Mouse (Mus musculus) forebrain, embryonic 12.5 days (tissue): ENCODE data around the gene Ccdc63. TPM values are rescaled to one million over a fixed set of nuclear protein-coding genes. Genes with fewer than 3 reads are reported as not detected.

ENCODE experiments used
- ATAC-seq: fragments of 200-750 bp; cut with Nextera tagmentation; 2 replicates; pipeline ENCODE4 v1.8.0; 2017; ENCODE audit warnings: moderate TSS enrichment; ENCODE audit not compliant: low FRiP score
- H3K27ac ChIP-seq: fragments of 300-500 bp; sonication (generic); 2 replicates; pipeline ENCODE4 v1.5.1; 2016; ENCODE audit warnings: mild to moderate bottlenecking
- H3K27me3 ChIP-seq: fragments of 300-500 bp; sonication (generic); 2 replicates; pipeline ENCODE4 v1.6.1; 2016; ENCODE audit warnings: mild to moderate bottlenecking
- H3K36me3 ChIP-seq: fragments of 300-500 bp; sonication (generic); replicated peaks from 2 replicates; pipeline ENCODE4 v1.6.1; 2016; ENCODE audit warnings: mild to moderate bottlenecking
- H3K4me1 ChIP-seq: fragments of 300-500 bp; sonication (generic); 2 replicates; pipeline ENCODE4 v1.6.1; 2016
- H3K4me2 ChIP-seq: fragments of 300-500 bp; sonication (generic); 2 replicates; pipeline ENCODE4 v1.6.1; 2016; ENCODE audit warnings: mild to moderate bottlenecking, moderate library complexity
- H3K4me3 ChIP-seq: fragments of 300-500 bp; sonication (generic); replicated peaks from 2 replicates; pipeline ENCODE4 v1.5.1; 2016; ENCODE audit warnings: mild to moderate bottlenecking
- H3K9ac ChIP-seq: fragments of 300-500 bp; sonication (generic); 2 replicates; pipeline ENCODE4 v1.6.1; 2016; ENCODE audit warnings: mild to moderate bottlenecking
- H3K9me3 ChIP-seq: fragments of 300-500 bp; sonication (generic); 2 replicates; pipeline ENCODE4 v1.6.1; 2016
- WGBS: fragments of 180-500 bp; shearing (Covaris S2); methylation state at CpG from one replicate; pipeline ENCODE4 v1.1.7; 2016; 5-methylcytosine and 5-hydroxymethylcytosine counted together
- polyA plus RNA-seq: library from polyadenylated mRNA; unstranded; fragments of >200 nt; fragmentation: Nextera tagmentation; extraction: Ambion mirVana; gene quantifications from 2 replicates; pipeline ENCODE4 v1.2.1, GENCODE M21; 2016

Gene Ccdc63
- polyA plus RNA-seq, 1 experiment from 2014 or later, result not detected

GRCm38 (mm10) chr5:122132167-122133049, 8.2 kb downstream of the Ccdc63 start:
- H3K27me3 ChIP-seq, result peaks cover 33% of the 10 kb centered on the region
- peaks cover 18% of the 10 kb centered on the region for H3K4me1 ChIP-seq
- no peak overlapping the region for H3K27ac ChIP-seq
- H3K9me3 ChIP-seq, result no peaks in the 10 kb centered on the region
- peak overlapping the region; percentile 54 for H3K9ac ChIP-seq
- peak overlapping the region; percentile 68 for H3K4me2 ChIP-seq
- WGBS, result 28% methylated on average over 26 of the region's 26 CpGs
- ATAC-seq, result no peak
- peak overlapping the region; percentile 40 for H3K4me3 ChIP-seq
- no peaks in the 10 kb centered on the region for H3K36me3 ChIP-seq

GRCm38 (mm10) chr5:122131076-122132051, 9.3 kb downstream of the Ccdc63 start:
- Histone ChIP-seq H3K27me3 (peaks cover 33% of the 10 kb centered on the region), H3K4me3 (peak overlapping the region; percentile 40), H3K9me3 (no peaks in the 10 kb centered on the region), H3K36me3 (no peaks in the 10 kb centered on the region), H3K9ac (peak overlapping the region; percentile 54), H3K4me2 (peak overlapping the region; percentile 68), H3K4me1 (peaks cover 18% of the 10 kb centered on the region), H3K27ac (no peak overlapping the region)
- ATAC-seq, result peak; percentile 46; the same call in 1 of the 2 replicates
- WGBS, result 10% methylated on average over 34 of the region's 34 CpGs

- no peak overlapping the region for H3K4me2 ChIP-seq
- H3K27me3 ChIP-seq, result peaks cover 33% of the 10 kb centered on the region
- WGBS, result 81% methylated on average over 11 of the region's 11 CpGs
- ATAC-seq, result no peak
- no peaks in the 10 kb centered on the region for H3K36me3 ChIP-seq
- no peak overlapping the region for H3K27ac ChIP-seq
- peaks cover 18% of the 10 kb centered on the region for H3K4me1 ChIP-seq
- H3K4me3 ChIP-seq, result no peak overlapping the region
- no peaks in the 10 kb centered on the region for H3K9me3 ChIP-seq
- H3K9ac ChIP-seq, result no peak overlapping the region
Observed at GRCm38 (mm10) chr5:122130341-122130998, 10.2 kb downstream of the Ccdc63 start.

GRCm38 (mm10) chr5:122129068-122129655, 11.5 kb downstream of the Ccdc63 start:
- H3K4me2 ChIP-seq, result no peak overlapping the region
- no peak overlapping the region for H3K9ac ChIP-seq
- no peak overlapping the region for H3K4me3 ChIP-seq
- peak; percentile 39; the same call in 1 of the 2 replicates for ATAC-seq
- H3K27ac ChIP-seq, result no peak overlapping the region
- 27% methylated on average over 16 of the region's 16 CpGs for WGBS
- peaks cover 33% of the 10 kb centered on the region for H3K27me3 ChIP-seq
- H3K36me3 ChIP-seq, result no peaks in the 10 kb centered on the region
- H3K4me1 ChIP-seq, result peaks cover 18% of the 10 kb centered on the region
- H3K9me3 ChIP-seq, result no peaks in the 10 kb centered on the region

GRCm38 (mm10) chr5:122125211-122125760, 15.3 kb downstream of the Ccdc63 start:
- WGBS, result 87% methylated on average over 8 of the region's 8 CpGs
- H3K27me3 ChIP-seq, result peaks cover 6% of the 10 kb centered on the region; the same call in 1 of the 2 replicates
- no peaks in the 10 kb centered on the region for H3K9me3 ChIP-seq
- no peak for ATAC-seq
- no peak overlapping the region for H3K9ac ChIP-seq
- H3K27ac ChIP-seq, result no peak overlapping the region
- no peaks in the 10 kb centered on the region for H3K36me3 ChIP-seq
- no peak overlapping the region for H3K4me2 ChIP-seq
- 0 out of 2 replicates have a peak, but pooled peaks cover 3% of the 10 kb centered on the region for H3K4me1 ChIP-seq
- H3K4me3 ChIP-seq, result no peak overlapping the region

- H3K4me1 ChIP-seq, result no peaks in the 10 kb centered on the region
- no peaks in the 10 kb centered on the region for H3K36me3 ChIP-seq
- H3K9ac ChIP-seq, result no peak overlapping the region
- 0 out of 2 replicates have a peak, but pooled peaks cover 9% of the 10 kb centered on the region for H3K27me3 ChIP-seq
- no peak for ATAC-seq
- no peak overlapping the region for H3K27ac ChIP-seq
- H3K4me2 ChIP-seq, result no peak overlapping the region
- WGBS, result 82% methylated on average over 6 of the region's 6 CpGs
- H3K4me3 ChIP-seq, result no peak overlapping the region
- 0 out of 2 replicates have a peak, but pooled peaks cover 4% of the 10 kb centered on the region for H3K9me3 ChIP-seq
Observed at GRCm38 (mm10) chr5:122116243-122116642, 24.4 kb downstream of the Ccdc63 start.

- H3K36me3 ChIP-seq, result no peaks in the 10 kb centered on the region
- H3K4me1 ChIP-seq, result no peaks in the 10 kb centered on the region
- no peak overlapping the region for H3K4me3 ChIP-seq
- no peak for ATAC-seq
- no peak overlapping the region for H3K4me2 ChIP-seq
- no peak overlapping the region for H3K9ac ChIP-seq
- 0 out of 2 replicates have a peak, but pooled peaks cover 4% of the 10 kb centered on the region for H3K9me3 ChIP-seq
- no peak overlapping the region for H3K27ac ChIP-seq
- WGBS, result 96% methylated on average over 9 of the region's 9 CpGs
- 0 out of 2 replicates have a peak, but pooled peaks cover 9% of the 10 kb centered on the region for H3K27me3 ChIP-seq
Observed at GRCm38 (mm10) chr5:122115266-122115763, 25.3 kb downstream of the Ccdc63 start.

GRCm38 (mm10) chr5:122114176-122114575, 26.4 kb downstream of the Ccdc63 start:
- ATAC-seq, result no peak
- 1% methylated on average over 2 of the region's 2 CpGs for WGBS
- no peak overlapping the region for H3K4me3 ChIP-seq
- no peak overlapping the region for H3K4me2 ChIP-seq
- no peaks in the 10 kb centered on the region for H3K4me1 ChIP-seq
- H3K9me3 ChIP-seq, result 0 out of 2 replicates have a peak, but pooled peaks cover 4% of the 10 kb centered on the region
- no peak overlapping the region for H3K9ac ChIP-seq
- H3K27me3 ChIP-seq, result 0 out of 2 replicates have a peak, but pooled peaks cover 9% of the 10 kb centered on the region
- H3K27ac ChIP-seq, result no peak overlapping the region
- no peaks in the 10 kb centered on the region for H3K36me3 ChIP-seq

- Histone ChIP-seq H3K4me2 (no peak overlapping the region), H3K27ac (no peak overlapping the region), H3K4me1 (no peaks in the 10 kb centered on the region), H3K9me3 (0 out of 2 replicates have a peak, but pooled peaks cover 4% of the 10 kb centered on the region), H3K9ac (no peak overlapping the region), H3K4me3 (no peak overlapping the region), H3K36me3 (no peaks in the 10 kb centered on the region), H3K27me3 (0 out of 2 replicates have a peak, but pooled peaks cover 9% of the 10 kb centered on the region)
- ATAC-seq, result no peak
- WGBS, result 80% methylated on average over 7 of the region's 7 CpGs
Observed at GRCm38 (mm10) chr5:122113450-122113849, 27.2 kb downstream of the Ccdc63 start.

GRCm38 (mm10) chr5:122111933-122112248, 28.7 kb downstream of the Ccdc63 start:
- 0 out of 2 replicates have a peak, but pooled peaks cover 4% of the 10 kb centered on the region for H3K9me3 ChIP-seq
- no peak overlapping the region for H3K4me2 ChIP-seq
- H3K4me1 ChIP-seq, result no peaks in the 10 kb centered on the region
- H3K27ac ChIP-seq, result no peak overlapping the region
- H3K27me3 ChIP-seq, result 0 out of 2 replicates have a peak, but pooled peaks cover 9% of the 10 kb centered on the region
- no peaks in the 10 kb centered on the region for H3K36me3 ChIP-seq
- whole genome bisulfite sequencing, result 70% methylated on average over 4 of the region's 4 CpGs
- H3K9ac ChIP-seq, result no peak overlapping the region
- H3K4me3 ChIP-seq, result no peak overlapping the region
- no peak for ATAC-seq
